Mouse (Mus musculus) limb, embryonic 11.5 days (tissue): ENCODE results near the gene Srebf1. TPM values are rescaled to one million over a fixed set of nuclear protein-coding genes. Genes with fewer than 3 reads are reported as not detected.

Source experiments
- ATAC-seq: fragments of 200-750 bp; cut with Nextera tagmentation; 2 replicates; pipeline ENCODE4 v1.8.0; 2017; ENCODE audit warnings: low read depth; ENCODE audit not compliant: insufficient number of reproducible peaks, low FRiP score, low TSS enrichment
- DNase-seq: peaks from one replicate; pipeline ENCODE4 v3.0.0-alpha.2; 2015; ENCODE audit warnings: low spot score
- H3K27ac ChIP-seq: fragments of 300-500 bp; sonication (generic); replicated peaks from 2 replicates; pipeline ENCODE4 v1.5.1; 2014; ENCODE audit warnings: low read depth, mild to moderate bottlenecking, low read length
- H3K27me3 ChIP-seq: fragments of 300-500 bp; sonication (generic); 2 replicates; pipeline ENCODE4 v1.6.1; 2014; ENCODE audit warnings: mild to moderate bottlenecking, low read length, mixed read lengths; ENCODE audit not compliant: control insufficient read depth, insufficient read depth
- H3K36me3 ChIP-seq: fragments of 300-500 bp; sonication (generic); 2 replicates; pipeline ENCODE4 v1.6.1; 2014; ENCODE audit warnings: mild to moderate bottlenecking, low read length, moderate library complexity, mixed read lengths; ENCODE audit not compliant: control insufficient read depth, insufficient read depth
- H3K4me1 ChIP-seq: fragments of 300-500 bp; sonication (generic); 2 replicates; pipeline ENCODE4 v1.6.1; 2014; ENCODE audit warnings: low read length, mixed read lengths; ENCODE audit not compliant: control insufficient read depth, insufficient read depth
- H3K4me2 ChIP-seq: fragments of 300-500 bp; sonication (generic); 2 replicates; pipeline ENCODE4 v1.6.1; 2014; ENCODE audit warnings: low read depth, mild to moderate bottlenecking, moderate library complexity; ENCODE audit not compliant: severe bottlenecking
- H3K4me3 ChIP-seq: fragments of 300-500 bp; sonication (generic); 2 replicates; pipeline ENCODE4 v1.5.1; 2014; ENCODE audit warnings: low read depth, low read length
- H3K9ac ChIP-seq: fragments of 300-500 bp; sonication (generic); 2 replicates; pipeline ENCODE4 v1.6.1; 2014; ENCODE audit warnings: mild to moderate bottlenecking, low read length
- H3K9me3 ChIP-seq: fragments of 300-500 bp; sonication (generic); 2 replicates; pipeline ENCODE4 v1.6.1; 2016; ENCODE audit warnings: low read length; ENCODE audit not compliant: control insufficient read depth
- WGBS: fragments of 180-500 bp; shearing (Covaris S2); extraction: QIAGEN DNeasy Blood & Tissue Kit; methylation state at CpG from one replicate; pipeline ENCODE4 v1.1.7; 2014; 5-methylcytosine and 5-hydroxymethylcytosine counted together
- polyA plus RNA-seq: library from polyadenylated mRNA; unstranded; fragments of >200 nt; fragmentation: Nextera tagmentation; extraction: Ambion mirVana; gene quantifications from 2 replicates; pipeline ENCODE4 v1.2.1, GENCODE M21; 2014

Gene Srebf1
- polyA plus RNA-seq, 1 experiment from 2014 or later, result 53.2 TPM

DNA sequence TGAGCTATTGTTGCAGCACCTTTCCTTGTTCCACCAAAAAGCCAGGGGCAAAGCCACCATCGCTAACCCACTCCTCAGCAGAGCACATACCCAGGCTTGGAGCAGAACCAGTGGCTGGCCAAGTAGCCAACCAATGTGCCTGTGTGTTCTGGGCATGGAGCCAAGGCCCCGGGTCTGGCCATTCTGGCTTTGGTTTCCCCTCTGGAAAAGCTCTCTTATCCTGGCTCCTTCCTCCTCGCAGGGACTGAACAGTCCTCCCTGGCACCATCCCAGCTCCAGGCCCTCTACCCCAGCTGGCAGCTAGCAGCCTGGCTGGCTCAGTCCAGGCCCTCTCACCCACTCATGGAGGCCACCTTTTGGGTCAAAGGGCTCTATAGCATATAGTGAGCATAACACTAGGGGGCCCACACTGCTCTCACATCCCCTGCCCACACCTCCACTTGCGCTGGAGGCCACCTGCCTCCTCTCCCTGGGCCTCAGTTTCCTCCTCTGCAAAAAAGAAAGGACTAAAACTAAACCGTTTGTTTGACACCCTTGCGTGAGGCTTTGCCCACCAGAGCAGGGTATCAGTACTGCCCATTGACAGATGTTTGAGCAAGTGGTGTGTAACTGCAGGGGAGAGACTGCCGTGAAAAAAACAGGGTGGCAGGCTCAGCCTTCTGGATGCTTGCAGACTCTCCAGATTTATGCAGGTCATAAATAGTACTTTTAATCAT lies 13.0 kb downstream of the Srebf1 start:
- H3K27me3 ChIP-seq, result no peaks in the 10 kb centered on the region
- H3K4me2 ChIP-seq, result peak overlapping the region; percentile 44
- peaks cover 15% of the 10 kb centered on the region for H3K36me3 ChIP-seq
- no peak for ATAC-seq
- H3K9me3 ChIP-seq, result no peaks in the 10 kb centered on the region
- peak overlapping the region; percentile 15; the same call in 1 of the 2 replicates for H3K27ac ChIP-seq
- H3K9ac ChIP-seq, result peak overlapping the region; percentile 23
- WGBS, result 58% methylated on average over 7 of the region's 7 CpGs
- no peak for DNase-seq
- peak overlapping the region; percentile 31 for H3K4me3 ChIP-seq
- peaks cover 54% of the 10 kb centered on the region for H3K4me1 ChIP-seq

DNA sequence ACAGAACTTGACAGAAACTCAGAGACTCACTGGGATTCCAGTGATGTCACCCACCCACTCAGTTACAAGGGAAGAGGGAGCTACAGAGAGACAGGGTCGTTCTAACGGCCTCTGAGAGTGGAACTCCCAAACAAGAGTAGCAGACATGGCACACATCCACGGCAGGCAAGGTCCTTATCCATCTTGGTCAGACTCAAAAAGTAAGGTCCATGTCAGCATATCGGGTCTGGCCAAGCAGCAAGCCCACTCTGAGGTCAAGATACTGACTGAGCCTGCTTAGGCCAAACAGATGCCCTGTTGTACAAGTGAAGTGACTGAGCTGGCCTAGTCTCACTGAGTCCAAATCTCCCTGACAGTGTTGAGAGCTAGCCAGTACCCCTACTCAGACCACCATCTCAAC lies 13.7 kb downstream of the Srebf1 start:
- DNase-seq (no peak), ATAC-seq (no peak)
- H3K27ac ChIP-seq, result 0 out of 2 replicates have a peak overlapping the region, but pooled peaks have one; percentile 15
- H3K4me1 ChIP-seq, result peaks cover 54% of the 10 kb centered on the region
- peaks cover 21% of the 10 kb centered on the region for H3K36me3 ChIP-seq
- peak overlapping the region; percentile 44; the same call in 1 of the 2 replicates for H3K4me2 ChIP-seq
- H3K9ac ChIP-seq, result peak overlapping the region; percentile 36
- WGBS, result 63% methylated on average over 4 of the region's 4 CpGs
- H3K9me3 ChIP-seq, result no peaks in the 10 kb centered on the region
- H3K27me3 ChIP-seq, result no peaks in the 10 kb centered on the region
- peak overlapping the region; percentile 14; the same call in 1 of the 2 replicates for H3K4me3 ChIP-seq

DNA sequence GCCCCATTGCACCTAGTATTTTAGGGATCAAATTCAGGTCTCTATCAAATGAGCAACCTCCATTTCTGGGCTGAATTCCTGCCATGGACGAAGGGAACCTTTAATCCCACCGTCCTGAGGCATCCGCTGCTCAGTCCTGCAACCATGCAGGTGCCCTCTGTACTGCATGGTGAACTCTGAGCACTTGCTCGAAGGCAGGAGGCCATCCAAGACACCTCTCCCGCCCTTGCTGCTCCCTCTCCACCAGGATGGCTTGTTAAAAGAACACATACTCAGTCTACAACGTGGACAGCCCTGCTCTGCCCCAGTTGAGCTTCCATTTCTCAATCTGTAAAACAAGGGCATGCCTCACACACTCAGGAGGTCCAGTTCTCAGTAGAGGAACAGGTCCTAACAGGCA lies 14.2 kb downstream of the Srebf1 start:
- Histone ChIP-seq H3K4me2 (peak overlapping the region; percentile 44; the same call in 1 of the 2 replicates), H3K4me1 (peaks cover 54% of the 10 kb centered on the region), H3K4me3 (peak overlapping the region; percentile 14; the same call in 1 of the 2 replicates), H3K9ac (0 out of 2 replicates have a peak overlapping the region, but pooled peaks have one; percentile 36), H3K27ac (no peak overlapping the region), H3K27me3 (no peaks in the 10 kb centered on the region), H3K9me3 (no peaks in the 10 kb centered on the region), H3K36me3 (peaks cover 25% of the 10 kb centered on the region)
- DNase-seq, result no peak
- WGBS, result 74% methylated on average over 6 of the region's 6 CpGs
- ATAC-seq, result no peak

DNA sequence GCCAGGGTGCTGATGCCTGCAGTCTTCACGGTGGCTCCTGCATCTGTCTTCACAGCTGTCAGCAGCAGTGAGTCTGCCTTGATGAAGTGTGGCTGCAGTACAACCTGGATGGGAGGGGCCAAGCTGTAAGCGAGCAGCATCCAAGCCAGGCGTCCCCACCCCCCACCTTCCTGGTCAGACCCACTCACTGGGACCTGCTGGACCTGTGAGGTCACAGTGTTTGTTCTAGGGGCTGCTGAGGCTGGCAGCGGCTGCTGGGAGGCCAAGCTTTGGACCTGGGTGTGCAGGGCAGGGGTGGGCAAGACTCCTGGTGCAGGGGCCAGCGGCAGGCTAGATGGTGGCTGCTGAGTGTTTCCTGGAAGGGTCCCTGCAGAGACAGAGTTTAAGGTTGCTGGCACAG lies 16.2 kb downstream of the Srebf1 start:
- Histone ChIP-seq H3K4me2 (no peak overlapping the region), H3K36me3 (peaks cover 39% of the 10 kb centered on the region), H3K4me3 (no peak overlapping the region), H3K9ac (no peak overlapping the region), H3K9me3 (no peaks in the 10 kb centered on the region), H3K27me3 (no peaks in the 10 kb centered on the region), H3K27ac (no peak overlapping the region), H3K4me1 (peaks cover 34% of the 10 kb centered on the region)
- 72% methylated on average over 5 of the region's 5 CpGs for WGBS
- ATAC-seq (no peak), DNase-seq (no peak)

DNA sequence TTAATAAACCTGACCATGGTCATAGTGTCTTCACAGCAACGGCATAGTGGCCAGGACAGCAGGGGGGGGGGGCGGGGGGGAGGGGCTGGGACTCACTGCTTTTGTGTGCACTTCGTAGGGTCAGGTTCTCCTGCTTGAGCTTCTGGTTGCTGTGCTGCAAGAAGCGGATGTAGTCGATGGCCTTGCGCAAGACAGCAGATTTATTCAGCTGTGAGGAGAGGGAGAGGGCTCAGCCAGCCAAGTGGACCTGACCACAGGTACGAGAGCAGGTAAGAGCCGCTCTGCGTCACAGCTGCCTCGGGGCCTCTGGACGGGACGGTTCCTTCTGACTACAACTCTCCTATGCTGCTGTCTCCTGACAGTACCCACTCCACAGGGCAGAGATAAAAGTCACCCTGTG lies 17.4 kb downstream of the Srebf1 start:
- ATAC-seq (no peak), DNase-seq (no peak)
- WGBS, result 90% methylated on average over 12 of the region's 12 CpGs
- no peak overlapping the region for H3K4me3 ChIP-seq
- H3K9me3 ChIP-seq, result no peaks in the 10 kb centered on the region
- H3K4me2 ChIP-seq, result no peak overlapping the region
- no peak overlapping the region for H3K9ac ChIP-seq
- H3K4me1 ChIP-seq, result peaks cover 28% of the 10 kb centered on the region
- no peaks in the 10 kb centered on the region for H3K27me3 ChIP-seq
- H3K36me3 ChIP-seq, result peaks cover 44% of the 10 kb centered on the region
- no peak overlapping the region for H3K27ac ChIP-seq

DNA sequence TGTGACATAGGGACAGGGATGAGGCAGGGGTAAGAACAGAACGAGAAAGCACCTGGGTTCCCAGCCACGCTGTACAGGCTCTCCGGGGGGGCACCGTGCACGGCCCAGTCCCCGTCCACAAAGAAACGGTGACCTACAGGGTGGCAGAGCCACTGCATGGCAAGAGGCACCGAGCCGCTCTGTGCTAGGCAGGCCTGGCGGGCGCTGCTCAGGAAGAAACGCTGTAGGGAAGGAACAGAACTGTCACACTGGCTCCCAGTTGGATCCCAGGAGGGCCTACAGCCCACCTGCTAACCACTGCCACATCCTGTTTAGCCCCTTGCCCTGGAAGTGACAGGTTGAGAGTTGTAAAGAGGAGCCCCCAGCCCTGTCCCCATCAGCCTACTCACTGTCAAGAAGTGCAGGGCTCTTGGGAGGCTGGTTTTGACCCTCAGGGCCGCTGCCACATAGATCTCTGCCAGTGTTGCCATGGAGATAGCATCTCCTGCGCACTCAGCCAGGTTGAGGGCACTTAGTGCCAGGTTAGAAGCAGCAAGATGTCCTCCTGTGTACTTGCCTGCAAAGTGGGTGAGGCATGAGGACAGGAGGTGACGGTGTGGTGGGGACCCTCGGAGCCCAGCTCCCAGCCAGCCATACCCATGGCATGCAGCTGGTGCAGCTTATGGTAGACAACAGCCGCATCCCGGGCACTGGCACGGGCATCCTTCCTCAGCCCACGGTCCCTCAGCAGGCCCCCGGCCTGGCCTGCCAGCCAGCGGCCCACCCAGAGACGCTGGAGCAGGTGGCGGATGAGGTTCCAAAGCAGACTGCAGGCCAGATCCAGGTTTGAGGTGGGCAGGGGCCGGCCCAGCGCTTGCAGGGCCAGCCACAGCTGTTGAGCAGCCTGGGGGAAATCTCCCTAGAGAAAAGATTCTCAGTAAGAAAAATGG lies 19.4 kb downstream of the Srebf1 start:
- H3K36me3 ChIP-seq, result peaks cover 49% of the 10 kb centered on the region
- 93% methylated on average over 26 of the region's 26 CpGs for WGBS

DNA sequence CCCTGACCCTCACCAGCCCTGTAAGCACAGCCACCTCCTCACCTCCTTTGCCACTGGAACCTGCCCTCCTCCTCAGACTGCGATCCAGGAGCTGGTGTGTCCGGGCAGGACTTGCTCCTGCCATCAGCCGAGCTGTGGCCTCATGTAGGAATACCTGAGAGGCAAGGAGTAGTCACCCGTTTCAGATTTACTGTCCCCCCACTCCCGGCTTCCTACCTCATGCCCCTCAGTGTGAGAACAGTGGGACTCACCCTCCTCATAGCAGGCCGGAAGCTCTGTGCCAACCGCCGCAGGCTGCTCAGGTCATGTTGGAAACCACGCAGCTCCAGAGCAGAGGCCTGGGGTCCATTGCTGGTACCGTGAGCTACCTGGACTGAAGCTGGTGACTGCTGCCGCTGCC lies 22.0 kb downstream of the Srebf1 start:
- WGBS, result 90% methylated on average over 11 of the region's 11 CpGs
- H3K4me2 ChIP-seq, result no peak overlapping the region
- ATAC-seq, result no peak
- H3K36me3 ChIP-seq, result peaks cover 49% of the 10 kb centered on the region
- DNase-seq, result no peak
- 0 out of 2 replicates have a peak overlapping the region, but pooled peaks have one; percentile 35 for H3K9ac ChIP-seq
- H3K27ac ChIP-seq, result peak overlapping the region; percentile 52; the same call in 1 of the 2 replicates
- no peaks in the 10 kb centered on the region for H3K9me3 ChIP-seq
- H3K27me3 ChIP-seq, result no peaks in the 10 kb centered on the region
- no peak overlapping the region for H3K4me3 ChIP-seq
- H3K4me1 ChIP-seq, result peaks cover 7% of the 10 kb centered on the region; the same call in 1 of the 2 replicates

More for the DNA sequence above, 19.4 kb downstream of the Srebf1 start:
- H3K4me1 ChIP-seq, result peaks cover 14% of the 10 kb centered on the region; the same call in 1 of the 2 replicates
- no peak overlapping the region for H3K9ac ChIP-seq
- no peaks in the 10 kb centered on the region for H3K9me3 ChIP-seq
- no peak for DNase-seq
- ATAC-seq, result no peak
- no peak overlapping the region for H3K4me3 ChIP-seq
- no peak overlapping the region for H3K27ac ChIP-seq
- no peak overlapping the region for H3K4me2 ChIP-seq
- no peaks in the 10 kb centered on the region for H3K27me3 ChIP-seq

DNA sequence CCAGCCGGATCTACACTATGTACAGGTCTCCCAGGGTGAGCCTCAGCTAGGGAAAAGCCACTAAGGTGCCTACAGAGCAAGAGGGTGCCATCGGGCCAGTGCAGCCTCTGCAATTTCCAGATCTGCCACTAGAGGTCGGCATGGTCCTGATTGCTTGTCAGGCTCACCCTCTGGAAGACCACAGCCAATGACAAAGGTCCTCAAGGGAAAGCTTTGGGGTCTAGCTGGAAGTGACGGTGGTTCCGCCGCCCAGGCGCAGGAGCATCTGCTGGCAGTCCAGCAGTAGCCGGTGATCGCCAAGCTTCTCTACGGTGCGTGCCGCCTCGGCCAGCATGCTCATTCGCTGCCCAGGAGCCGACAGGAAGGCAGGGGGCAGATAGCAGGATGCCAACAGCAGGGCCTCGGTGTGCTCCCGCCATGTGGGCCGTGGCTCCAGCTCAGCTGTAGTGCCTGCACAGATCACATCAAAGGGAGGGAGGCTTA lies 22.6 kb downstream of the Srebf1 start:
- peak; percentile 97 for DNase-seq
- Histone ChIP-seq H3K9me3 (peaks cover 3% of the 10 kb centered on the region; the same call in 1 of the 2 replicates), H3K9ac (peak overlapping the region; percentile 35; the same call in 1 of the 2 replicates), H3K4me1 (peaks cover 7% of the 10 kb centered on the region; the same call in 1 of the 2 replicates), H3K36me3 (peaks cover 49% of the 10 kb centered on the region), H3K4me2 (no peak overlapping the region), H3K27me3 (no peaks in the 10 kb centered on the region), H3K4me3 (no peak overlapping the region), H3K27ac (peak overlapping the region; percentile 52; the same call in 1 of the 2 replicates)
- 11% methylated on average over 18 of the region's 18 CpGs for WGBS
- no peak for ATAC-seq
